Mouse (Mus musculus) E14TG2a.4 (cell line): Measurements from ENCODE around the gene Atp6v0a2.

ENCODE experiments used
- CTCF ChIP-seq: conservative IDR thresholded peaks from 2 replicates; pipeline ENCODE4 v1.5.1; 2014; ENCODE audit warnings: low read length
- POU5F1 ChIP-seq: IDR thresholded peaks from 2 replicates; pipeline ENCODE4 v1.6.1; 2014; ENCODE audit warnings: low read length, borderline replicate concordance

DNA sequence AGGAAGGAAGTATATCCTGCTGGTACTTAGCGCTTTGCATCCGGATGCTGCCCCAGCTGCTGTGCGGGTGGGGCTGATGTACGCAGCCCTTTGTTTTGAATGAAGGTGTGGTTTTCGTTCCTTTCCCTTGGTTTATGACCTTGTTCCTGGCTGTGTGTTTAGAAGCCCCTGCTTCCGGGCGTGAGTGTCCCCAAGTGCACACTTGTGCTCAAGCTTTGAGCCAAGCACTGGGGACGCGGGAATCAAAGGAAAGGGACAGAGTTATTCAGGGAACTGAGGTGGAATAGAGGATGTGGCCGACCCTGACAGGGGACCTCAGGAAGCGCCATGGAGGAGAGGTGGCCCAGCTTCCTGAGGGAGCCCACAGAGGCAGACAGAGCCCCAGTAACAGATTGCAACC, 13.7 kb upstream of the Atp6v0a2 start:
- no peak for TF ChIP-seq CTCF
- no peak for TF ChIP-seq POU5F1
